Mouse (Mus musculus) heart, postnatal 0 days (tissue): ENCODE measurements at regions not wholly inside any gene's neighbourhood (a gene's known extent, or its start where the extent isn't known, plus 50 kb on each side); places are given as distances from the start of the nearest gene placed in this dataset.

Experiments used
- CTCF ChIP-seq: IDR thresholded peaks from 2 replicates; pipeline ENCODE4 v1.5.1; 2016; ENCODE audit warnings: antibody characterized with exemption, control low read depth, low read depth
- EP300 ChIP-seq: IDR thresholded peaks from 2 replicates; pipeline ENCODE4 v1.6.1; 2016; ENCODE audit warnings: antibody characterized with exemption, low read depth

- TF ChIP-seq CTCF (no peak), EP300 (no peak)
Observed at GRCm38 (mm10) chr12:92315820-92316219, 466.9 kb upstream of the Sel1l start.
